In the genomic region with DNA sequence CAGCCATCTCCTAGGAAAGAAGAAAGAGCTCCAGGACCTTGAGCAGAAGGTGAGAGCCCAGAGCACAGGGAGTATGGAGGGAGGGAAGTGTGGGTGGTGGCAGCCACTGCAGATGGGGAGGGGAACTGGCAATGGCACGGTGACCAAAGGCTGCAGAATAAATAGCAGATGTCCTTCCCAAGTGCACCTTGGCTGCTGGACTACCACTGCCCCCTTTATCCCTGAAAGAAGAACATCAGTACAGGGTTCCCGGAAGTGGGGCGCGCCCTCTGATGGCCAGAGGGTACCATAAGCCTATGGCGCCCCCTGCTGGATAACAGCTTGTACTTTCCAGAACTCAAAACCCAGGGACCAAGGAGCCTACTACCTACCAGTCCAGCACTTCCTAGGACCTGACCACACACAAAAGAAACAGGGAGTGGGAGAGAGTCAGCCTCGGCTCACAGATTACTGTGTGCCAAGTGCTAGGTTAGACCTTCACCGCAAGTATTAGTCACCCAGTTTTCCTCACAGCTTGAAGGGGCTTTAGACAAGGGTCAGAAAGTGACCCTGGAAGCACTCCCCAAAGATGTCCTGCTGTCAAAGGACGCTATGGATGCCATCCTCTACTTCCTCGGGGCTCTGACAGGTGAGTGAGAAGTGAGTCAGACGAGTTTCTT, we compare ENCODE assay signal across 11 mouse cellular contexts. TPM values are rescaled to one million over a fixed set of nuclear protein-coding genes. Genes with fewer than 3 reads are reported as not detected.
DNase-seq lines count a peak whose midpoint lies in the region; ATAC-seq and TF ChIP-seq lines count a peak whose summit lies in the region.
"Not testable (repeated sequence)": the region's sequence is repeated elsewhere in the genome, so short reads cannot be mapped to it uniquely, and the experiment has no call there.
"Had no signal": no experiment of that assay in that cellular context is flagged by ENCODE, and none has a peak within 500 bp of the region (broad histone marks: within the 10 kb centered on the region; RNA-seq: fewer than 3 reads in every experiment).

No protein-coding gene starts in this region.

- WGBS in intestine, embryonic 14.5 days: 41% methylated on average over 10 of the region's 10 CpGs
- WGBS in liver, adult 2 months: 30% methylated on average over 10 of the region's 10 CpGs
- 31% methylated on average over 10 of the region's 10 CpGs for WGBS in midbrain, embryonic 14.5 days

- not testable (repeated sequence) for H3K4me3 ChIP-seq in bone marrow macrophage, adult 2 months (ENCODE audit: insufficient read depth, low read length); intestine, embryonic 14.5 days (ENCODE audit: low read depth, low read length); liver, adult 2 months (ENCODE audit: insufficient read depth, low read depth, low read length); midbrain, embryonic 14.5 days (replicated peaks; ENCODE audit: low read depth, low read length)

- TF ChIP-seq CTCF in bone marrow macrophage, adult 2 months (IDR thresholded peaks at IDR 0.05; ENCODE audit: low read depth, low read length): peak; percentile 50; the same call in 1 of the 2 replicates
- peak; percentile 44 for TF ChIP-seq CTCF in liver, adult 2 months (IDR thresholded peaks at IDR 0.05; ENCODE audit: low read depth, low read length)

- H3K4me1 ChIP-seq in bone marrow macrophage, adult 2 months (ENCODE audit: control insufficient read depth, insufficient read depth, low read length); intestine, embryonic 14.5 days (replicated peaks; ENCODE audit: control insufficient read depth, insufficient read depth, low read length); liver, adult 2 months (ENCODE audit: control insufficient read depth, insufficient read depth, low read length); midbrain, embryonic 14.5 days (ENCODE audit: control insufficient read depth, insufficient read depth, low read length): not testable (repeated sequence)

- not testable (repeated sequence) for H3K9me3 ChIP-seq in intestine, embryonic 14.5 days (ENCODE audit: control insufficient read depth, low read length); midbrain, embryonic 14.5 days (ENCODE audit: control insufficient read depth, low read length)

- peak; percentile 25 for DNase-seq in ES-CJ7 (ENCODE audit: low read depth, low spot score)
- peak; percentile 57 for DNase-seq in intestine, embryonic 14.5 days (ENCODE audit: low spot score)
- not testable (repeated sequence) for DNase-seq in liver, adult 2 months (ENCODE audit: extremely low read depth, low read depth, low spot score)
- peak; percentile 4 for DNase-seq in midbrain, embryonic 14.5 days
- peak; percentile 13 to 23 for DNase-seq in spleen, postnatal 36 days (ENCODE audit: low spot score in 2 of 2)

- H3K36me3 ChIP-seq in intestine, embryonic 14.5 days (ENCODE audit: control insufficient read depth, insufficient read depth, low read length); liver, adult 2 months (ENCODE audit: control insufficient read depth, insufficient read depth, low read length); midbrain, embryonic 14.5 days (ENCODE audit: control insufficient read depth, insufficient read depth, low read length): not testable (repeated sequence)

- H3K27me3 ChIP-seq in intestine, embryonic 14.5 days (replicated peaks; ENCODE audit: control insufficient read depth, insufficient read depth, low read length); liver, adult 2 months (ENCODE audit: control insufficient read depth, insufficient read depth, low read length); midbrain, embryonic 14.5 days (ENCODE audit: control insufficient read depth, insufficient read depth, low read length): not testable (repeated sequence)

- not testable (repeated sequence) for H3K9ac ChIP-seq in intestine, embryonic 14.5 days (ENCODE audit: low read length); liver, adult 2 months (ENCODE audit: low read depth, low read length); midbrain, embryonic 14.5 days (replicated peaks; ENCODE audit: low read length)

- not testable (repeated sequence) for TF ChIP-seq POLR2A in bone marrow macrophage, adult 2 months (IDR thresholded peaks at IDR 0.05; ENCODE audit: borderline replicate concordance, low read depth, low read length); liver, adult 2 months (IDR thresholded peaks at IDR 0.05; ENCODE audit: extremely low read depth, insufficient read depth, low read length)

- not testable (repeated sequence) for H3K79me2 ChIP-seq in liver, adult 2 months (ENCODE audit: control insufficient read depth, insufficient read depth, low read length)

- H3K4me2 ChIP-seq in intestine, embryonic 14.5 days (ENCODE audit: low read length); midbrain, embryonic 14.5 days (ENCODE audit: low read length): not testable (repeated sequence)

- ATAC-seq in erythroblast, adult 5-6 weeks (replicated peaks; ENCODE audit: low FRiP score, poor library complexity, severe bottlenecking): peak; percentile 94
- not testable (repeated sequence) for ATAC-seq in intestine, embryonic 14.5 days (replicated peaks; ENCODE audit: low FRiP score, low TSS enrichment, low read depth); midbrain, embryonic 14.5 days (ENCODE audit: low FRiP score, low TSS enrichment)

- not testable (repeated sequence) for H3K27ac ChIP-seq in bone marrow macrophage, adult 2 months (ENCODE audit: insufficient read depth, low read depth, low read length); intestine, embryonic 14.5 days (ENCODE audit: low read depth); liver, adult 2 months (replicated peaks; ENCODE audit: insufficient read depth, low read depth, low read length); midbrain, embryonic 14.5 days (replicated peaks; ENCODE audit: low read depth, low read length)

RNA-seq across cellular contexts. Expression of a gene that starts 9.3 kb away (rescaled TPM):
- not detected in 2 replicates for polyA plus RNA-seq in bone marrow macrophage, adult 2 months (2012; ENCODE audit: insufficient read depth, insufficient read length, missing spikeins)
- total RNA-seq in erythroblast, adult 5-6 weeks (2015; ENCODE audit: low replicate concordance): not detected in 2 replicates
- not detected in 2 replicates for total RNA-seq in erythroblast, adult 5-6 weeks (2017; ENCODE audit: low replicate concordance)
- not detected in 2 replicates for polyA plus RNA-seq in intestine, embryonic 14.5 days (2014; fragmentation: Nextera tagmentation; extraction: Ambion mirVana)
- total RNA-seq in liver, adult 2 months (2014; rRNA removed): not detected in 2 replicates
- not detected in 2 replicates for polyA plus RNA-seq in liver, adult 2 months (2012; rRNA removed)
- polyA plus RNA-seq in midbrain, embryonic 14.5 days (2014; fragmentation: Nextera tagmentation; extraction: Ambion mirVana): not detected in 2 replicates
- polyA plus RNA-seq: liver, embryonic 11.5 days had no signal

RNA-seq across cellular contexts. Expression of a gene that starts 10.0 kb away (rescaled TPM):
- 9.6 and 15.5 TPM in 2 replicates for polyA plus RNA-seq in bone marrow macrophage, adult 2 months (2012; ENCODE audit: insufficient read depth, insufficient read length, missing spikeins)
- total RNA-seq in erythroblast, adult 5-6 weeks (2015; ENCODE audit: low replicate concordance): 1.0 and 2.5 TPM in 2 replicates
- total RNA-seq in erythroblast, adult 5-6 weeks (2017; ENCODE audit: low replicate concordance): 0.60 and 1.1 TPM in 2 replicates
- 1.2 and 1.3 TPM in 2 replicates for polyA plus RNA-seq in intestine, embryonic 14.5 days (2014; fragmentation: Nextera tagmentation; extraction: Ambion mirVana)
- not detected in 2 replicates for total RNA-seq in liver, adult 2 months (2014; rRNA removed)
- polyA plus RNA-seq in liver, adult 2 months (2012; rRNA removed): not detected in 2 replicates
- 0.71 and 1.4 TPM in 2 replicates for polyA plus RNA-seq in midbrain, embryonic 14.5 days (2014; fragmentation: Nextera tagmentation; extraction: Ambion mirVana)

RNA-seq across cellular contexts. Expression of a gene that starts 11.1 kb away (rescaled TPM):
- polyA plus RNA-seq in bone marrow macrophage, adult 2 months (2012; ENCODE audit: insufficient read depth, insufficient read length, missing spikeins): not detected in 2 replicates
- total RNA-seq in erythroblast, adult 5-6 weeks (2015; ENCODE audit: low replicate concordance): not detected in 2 replicates
- total RNA-seq in erythroblast, adult 5-6 weeks (2017; ENCODE audit: low replicate concordance): not detected in 2 replicates
- polyA plus RNA-seq in intestine, embryonic 14.5 days (2014; fragmentation: Nextera tagmentation; extraction: Ambion mirVana): not detected in 2 replicates
- total RNA-seq in liver, adult 2 months (2014; rRNA removed): not detected in 2 replicates
- polyA plus RNA-seq in liver, adult 2 months (2012; rRNA removed): not detected in 2 replicates
- not detected in 2 replicates for polyA plus RNA-seq in midbrain, embryonic 14.5 days (2014; fragmentation: Nextera tagmentation; extraction: Ambion mirVana)
- total RNA-seq: layer of hippocampus, adult 8-10 months had no signal
- polyA plus RNA-seq: liver, embryonic 11.5 days had no signal

RNA-seq across cellular contexts. Expression of a gene that starts 28.7 kb away (rescaled TPM):
- not detected in 2 replicates for polyA plus RNA-seq in bone marrow macrophage, adult 2 months (2012; ENCODE audit: insufficient read depth, insufficient read length, missing spikeins)
- total RNA-seq in erythroblast, adult 5-6 weeks (2015; ENCODE audit: low replicate concordance): not detected in 2 replicates
- not detected in 2 replicates for total RNA-seq in erythroblast, adult 5-6 weeks (2017; ENCODE audit: low replicate concordance)
- not detected in 2 replicates for polyA plus RNA-seq in intestine, embryonic 14.5 days (2014; fragmentation: Nextera tagmentation; extraction: Ambion mirVana)
- not detected in 2 replicates for total RNA-seq in liver, adult 2 months (2014; rRNA removed)
- polyA plus RNA-seq in liver, adult 2 months (2012; rRNA removed): not detected in 2 replicates
- polyA plus RNA-seq in midbrain, embryonic 14.5 days (2014; fragmentation: Nextera tagmentation; extraction: Ambion mirVana): not detected in 2 replicates
- total RNA-seq: heart, postnatal 25 days had no signal
- polyA plus RNA-seq: liver, embryonic 11.5 days had no signal

RNA-seq across cellular contexts. Expression of a gene that starts 37.4 kb away (rescaled TPM):
- polyA plus RNA-seq in bone marrow macrophage, adult 2 months (2012; ENCODE audit: insufficient read depth, insufficient read length, missing spikeins): not detected in 2 replicates
- not detected in 2 replicates for total RNA-seq in erythroblast, adult 5-6 weeks (2015; ENCODE audit: low replicate concordance)
- not detected in 2 replicates for total RNA-seq in erythroblast, adult 5-6 weeks (2017; ENCODE audit: low replicate concordance)
- polyA plus RNA-seq in intestine, embryonic 14.5 days (2014; fragmentation: Nextera tagmentation; extraction: Ambion mirVana): not detected in 2 replicates
- not detected in 2 replicates for total RNA-seq in liver, adult 2 months (2014; rRNA removed)
- polyA plus RNA-seq in liver, adult 2 months (2012; rRNA removed): not detected in 2 replicates
- polyA plus RNA-seq in midbrain, embryonic 14.5 days (2014; fragmentation: Nextera tagmentation; extraction: Ambion mirVana): not detected in 2 replicates
- total RNA-seq: gastrocnemius, adult 8-10 months; heart, postnatal 25 days; layer of hippocampus, adult 8-10 months had no signal
- polyA plus RNA-seq: liver, embryonic 11.5 days had no signal
